Mouse (Mus musculus) liver, embryonic 14.5 days (tissue): ENCODE results near the gene Klhdc8b. TPM values are rescaled to one million over a fixed set of nuclear protein-coding genes. Genes with fewer than 3 reads are reported as not detected.

Experiments
- ATAC-seq: fragments of 200-750 bp; cut with Nextera tagmentation; 2 replicates; pipeline ENCODE4 v1.8.0; 2017; ENCODE audit warnings: moderate number of reproducible peaks, mild to moderate bottlenecking, moderate library complexity; ENCODE audit not compliant: insufficient read depth
- DNase-seq, 3 experiments: peaks; one replicate each; pipeline ENCODE4 v3.0.0-alpha.2; 2012 to 2013; ENCODE audit warnings: low read depth in 3 of 3, low spot score in 3 of 3
- H3K27ac ChIP-seq: fragments of 300-500 bp; sonication (generic); 2 replicates; pipeline ENCODE4 v1.5.1; 2014; ENCODE audit warnings: moderate library complexity, mild to moderate bottlenecking, control low read depth, inconsistent platforms
- H3K27me3 ChIP-seq: fragments of 300-500 bp; sonication (generic); 2 replicates; pipeline ENCODE4 v1.6.1; 2014; ENCODE audit warnings: mild to moderate bottlenecking, low read length, moderate library complexity; ENCODE audit not compliant: control insufficient read depth, insufficient read depth
- H3K36me3 ChIP-seq: fragments of 300-500 bp; sonication (generic); replicated peaks from 2 replicates; pipeline ENCODE4 v1.6.1; 2014; ENCODE audit warnings: low read depth; ENCODE audit not compliant: control insufficient read depth, insufficient read depth
- H3K4me1 ChIP-seq, 2 experiments: fragments of 200-500 bp in 1 of 2; fragments of 300-500 bp in 1 of 2; sonication (generic) in 1 of 2; replicated peaks; 2 replicates each; pipeline ENCODE4 v1.6.1; 2012 to 2014; ENCODE audit warnings: antibody characterized with exemption in 1 of 2, inconsistent platforms in 1 of 2, low read length in 1 of 2; ENCODE audit not compliant: control insufficient read depth in 2 of 2, insufficient read depth in 2 of 2
- H3K4me2 ChIP-seq: fragments of 300-500 bp; sonication (generic); 2 replicates; pipeline ENCODE4 v1.6.1; 2014; ENCODE audit warnings: low read depth, mild to moderate bottlenecking, control low read depth, moderate library complexity
- H3K4me3 ChIP-seq, 2 experiments: fragments of 200-500 bp in 1 of 2; fragments of 300-500 bp in 1 of 2; sonication (generic) in 1 of 2; 2 replicates each; pipeline ENCODE4 v1.5.1; 2012 to 2014; ENCODE audit warnings: low read depth in 2 of 2, low read length in 2 of 2, mild to moderate bottlenecking in 2 of 2, control low read depth in 1 of 2, inconsistent platforms in 1 of 2, moderate library complexity in 1 of 2; ENCODE audit not compliant: insufficient read depth in 1 of 2
- H3K9ac ChIP-seq: fragments of 300-500 bp; sonication (generic); replicated peaks from 2 replicates; pipeline ENCODE4 v1.6.1; 2014; ENCODE audit warnings: mild to moderate bottlenecking, control low read depth, moderate library complexity
- H3K9me3 ChIP-seq: fragments of 300-500 bp; sonication (generic); 2 replicates; pipeline ENCODE4 v1.6.1; 2016; ENCODE audit warnings: low read length, mixed read lengths; ENCODE audit not compliant: control insufficient read depth
- CTCF ChIP-seq: IDR thresholded peaks from 2 replicates; pipeline ENCODE4 v1.5.1; 2016; ENCODE audit warnings: antibody characterized with exemption, low read depth, control low read depth
- EP300 ChIP-seq: IDR thresholded peaks from 2 replicates; pipeline ENCODE4 v1.6.1; 2016; ENCODE audit warnings: antibody characterized with exemption, low read depth
- WGBS: fragments of 180-500 bp; shearing (Covaris S2); extraction: QIAGEN DNeasy Blood & Tissue Kit; methylation state at CpG from one replicate; pipeline ENCODE4 v1.1.7; 2014; ENCODE audit not compliant: insufficient replicate concordance; 5-methylcytosine and 5-hydroxymethylcytosine counted together
- polyA plus RNA-seq, 2 experiments: library from polyadenylated mRNA; depleted of rRNA in 1 of 2; stranded (reverse) in 1 of 2; unstranded in 1 of 2; fragments of >200 nt; fragmentation: Nextera tagmentation in 1 of 2; extraction: Ambion mirVana in 1 of 2; gene quantifications; 2 replicates each; pipeline versions ENCODE4 v1.2.1 to v1.2.3; 2012 to 2014

The Klhdc8b gene
- polyA plus RNA-seq, 2 experiments = 6.9 to 13.1 TPM

DNA sequence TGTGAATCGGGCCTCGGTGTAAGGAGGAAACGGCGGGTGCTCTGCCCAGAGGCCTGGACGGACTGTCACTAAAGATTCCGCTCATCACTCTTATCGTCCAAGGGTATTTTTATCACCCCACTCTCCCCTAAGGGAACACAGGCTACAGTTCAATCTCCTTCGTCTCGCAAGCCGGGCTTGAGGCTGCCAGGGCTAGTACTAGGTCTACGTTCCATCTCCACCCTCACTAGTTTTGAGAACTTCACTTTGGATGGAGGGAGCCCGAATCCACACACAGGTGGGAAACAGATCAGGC lies 29.9 kb upstream of the Klhdc8b start:
- H3K4me2 ChIP-seq = peak overlapping the region; percentile 90
- WGBS = 3% methylated on average over 12 of the region's 12 CpGs
- peak overlapping the region; percentile 77 to 82 for H3K4me3 ChIP-seq
- H3K27me3 ChIP-seq = no peaks in the 10 kb centered on the region
- no peak for DNase-seq
- ATAC-seq = no peak
- peak overlapping the region; percentile 82 for H3K27ac ChIP-seq
- peak overlapping the region; percentile 86 for H3K9ac ChIP-seq
- H3K4me1 ChIP-seq = peaks cover 7 to 8% of the 10 kb centered on the region in 2 experiments
- no peaks in the 10 kb centered on the region for H3K9me3 ChIP-seq
- peaks cover 39% of the 10 kb centered on the region for H3K36me3 ChIP-seq
- no peak for TF ChIP-seq EP300
- TF ChIP-seq CTCF = no peak

DNA sequence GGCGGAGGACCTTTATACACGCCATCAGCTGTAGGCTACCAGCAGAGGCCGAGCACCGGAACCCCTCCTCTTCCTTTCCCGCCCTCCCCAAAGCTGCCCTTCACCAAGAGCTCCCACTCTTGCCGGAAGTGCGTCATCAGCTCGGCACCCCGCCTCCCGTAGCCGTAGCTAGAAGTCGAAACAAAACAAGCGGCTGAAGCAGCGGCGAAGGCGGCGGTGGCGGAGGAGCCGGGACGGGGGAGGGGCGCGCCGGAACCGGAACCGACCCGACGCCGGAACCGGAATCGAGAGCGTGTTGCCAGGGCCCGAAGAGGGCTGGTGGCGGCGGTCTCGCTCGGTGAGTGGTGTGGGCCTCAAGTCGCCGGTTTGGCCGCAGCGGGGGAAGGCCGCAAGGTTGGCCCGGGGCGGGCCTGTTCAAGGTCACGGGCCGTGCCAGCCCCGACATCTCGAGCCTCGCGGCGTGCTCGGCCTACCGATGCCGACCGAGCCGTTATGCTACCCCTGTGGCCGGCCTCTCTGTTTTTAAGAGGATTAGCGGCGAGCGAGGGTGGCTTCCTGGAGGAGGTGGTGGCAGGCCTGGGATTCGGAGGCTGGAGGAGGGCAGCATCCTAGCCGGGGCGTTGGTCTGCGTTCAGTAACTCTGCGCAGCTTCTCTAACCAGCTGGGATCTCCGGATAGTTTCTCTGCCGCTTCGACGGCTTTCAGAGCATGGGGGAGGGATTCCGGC lies 29.3 kb upstream of the Klhdc8b start, which contains the start of gene Usp19:
Gene Usp19, plus strand, starts transcription at position 44 of the 727 bp plus-strand sequence.
- peak within 1 kb of the TSS; percentile 82 for H3K27ac ChIP-seq
- H3K9me3 ChIP-seq = no peaks in the 10 kb centered on the region
- TF ChIP-seq CTCF (0 out of 2 replicates have a peak, but pooled peaks have one; percentile 3), EP300 (no peak)
- WGBS = 1% methylated on average over 69 of the region's 69 CpGs
- peak; percentile 91 for ATAC-seq
- H3K9ac ChIP-seq = peak within 1 kb of the TSS; percentile 86
- H3K4me1 ChIP-seq = peaks cover 7 to 8% of the 10 kb centered on the region in 2 experiments
- H3K27me3 ChIP-seq = no peaks in the 10 kb centered on the region
- H3K4me3 ChIP-seq = peak within 1 kb of the TSS; percentile 77 to 82
- peak within 1 kb of the TSS; percentile 90 for H3K4me2 ChIP-seq
- DNase-seq = peak; percentile 90 to 91 (median 91)
- peaks cover 34% of the 10 kb centered on the region for H3K36me3 ChIP-seq

DNA sequence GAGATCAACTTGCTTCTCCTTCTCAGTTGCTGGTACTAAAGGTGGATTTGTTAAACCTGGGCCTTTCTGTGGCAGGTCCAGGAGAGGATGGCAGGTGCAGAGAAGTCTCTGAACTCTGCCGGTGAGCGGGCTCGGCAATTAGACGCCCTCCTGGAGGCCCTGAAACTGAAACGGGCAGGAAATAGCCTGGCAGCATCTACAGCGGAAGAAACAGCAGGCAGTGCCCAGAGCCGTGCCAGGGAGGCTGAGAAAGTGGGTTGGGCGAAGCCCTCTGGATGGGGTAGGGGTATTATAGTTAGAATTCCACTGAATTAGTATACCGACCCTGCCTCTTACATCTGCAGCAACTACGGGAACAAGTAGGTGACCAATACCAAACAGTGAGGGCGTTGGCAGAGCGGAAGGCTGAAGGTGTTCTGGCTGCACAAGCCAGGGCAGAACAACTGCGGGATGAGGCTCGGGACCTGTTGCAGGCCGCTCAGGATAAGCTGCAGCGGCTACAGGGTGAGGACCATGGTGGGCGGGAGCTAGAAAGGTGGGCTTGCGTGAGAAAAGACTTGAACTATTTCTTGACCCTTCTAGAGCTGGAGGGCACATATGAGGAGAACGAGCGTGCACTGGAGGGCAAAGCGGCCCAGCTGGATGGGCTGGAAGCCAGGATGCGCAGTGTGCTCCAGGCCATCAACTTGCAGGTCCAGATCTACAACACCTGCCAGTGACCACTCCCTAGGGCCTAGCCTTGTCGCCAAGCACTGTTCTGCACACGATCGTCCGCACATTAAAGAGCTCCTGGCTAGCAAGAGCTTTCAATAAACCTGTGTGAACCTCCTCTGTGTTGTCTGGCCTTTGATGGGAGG lies 28.5 kb upstream of the Klhdc8b start:
- Histone ChIP-seq H3K27me3 (no peaks in the 10 kb centered on the region), H3K4me1 (peaks cover 7 to 8% of the 10 kb centered on the region in 2 experiments), H3K4me3 (peak overlapping the region; percentile 77 to 82), H3K27ac (peak overlapping the region; percentile 82), H3K9ac (peak overlapping the region; percentile 86), H3K4me2 (peak overlapping the region; percentile 90), H3K9me3 (no peaks in the 10 kb centered on the region), H3K36me3 (peaks cover 26% of the 10 kb centered on the region)
- TF ChIP-seq CTCF = no peak
- no peak for TF ChIP-seq EP300
- no peak for ATAC-seq
- WGBS = 67% methylated on average over 26 of the region's 26 CpGs
- no peak for DNase-seq

DNA sequence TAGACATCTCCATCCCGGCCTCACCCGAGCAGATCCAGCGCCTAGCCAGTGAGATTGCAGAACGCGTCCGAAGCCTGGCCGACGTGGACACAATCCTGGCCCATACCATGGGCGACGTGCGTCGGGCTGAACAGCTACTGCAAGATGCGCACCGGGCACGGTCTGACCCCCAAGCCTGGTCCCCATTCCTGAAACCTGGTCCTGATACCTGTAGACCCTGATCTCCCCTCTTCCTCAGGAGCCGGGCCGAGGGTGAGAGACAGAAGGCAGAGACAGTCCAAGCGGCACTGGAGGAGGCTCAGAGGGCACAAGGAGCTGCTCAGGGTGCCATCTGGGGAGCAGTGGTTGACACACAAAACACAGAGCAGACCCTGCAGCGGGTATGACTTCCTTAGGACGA lies 27.8 kb upstream of the Klhdc8b start:
- peaks cover 19% of the 10 kb centered on the region for H3K36me3 ChIP-seq
- peaks cover 7 to 8% of the 10 kb centered on the region in 2 experiments for H3K4me1 ChIP-seq
- TF ChIP-seq EP300 = no peak
- TF ChIP-seq CTCF = no peak
- 88% methylated on average over 20 of the region's 20 CpGs for WGBS
- no peaks in the 10 kb centered on the region for H3K9me3 ChIP-seq
- ATAC-seq (no peak), DNase-seq (no peak)
- no peak overlapping the region for H3K4me3 ChIP-seq
- no peaks in the 10 kb centered on the region for H3K27me3 ChIP-seq
- H3K27ac ChIP-seq = no peak overlapping the region
- no peak overlapping the region for H3K4me2 ChIP-seq
- no peak overlapping the region for H3K9ac ChIP-seq

DNA sequence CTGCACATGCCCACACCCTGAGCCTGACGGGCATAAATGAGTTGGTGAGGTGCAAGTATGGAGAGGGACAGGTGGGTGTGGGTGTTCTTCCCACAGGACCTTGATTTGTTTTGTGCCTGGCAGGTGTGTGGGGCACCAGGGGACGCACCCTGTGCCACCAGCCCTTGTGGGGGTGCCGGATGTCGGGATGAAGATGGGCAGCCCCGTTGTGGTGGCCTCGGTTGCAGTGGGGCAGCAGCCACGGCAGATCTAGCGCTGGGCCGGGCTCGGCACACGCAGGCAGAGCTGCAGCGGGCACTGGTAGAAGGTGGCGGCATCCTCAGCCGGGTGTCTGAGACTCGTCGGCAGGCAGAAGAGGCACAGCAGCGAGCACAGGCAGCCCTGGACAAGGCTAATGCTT lies 27.0 kb upstream of the Klhdc8b start:
- WGBS = 84% methylated on average over 17 of the region's 17 CpGs
- peaks cover 7 to 8% of the 10 kb centered on the region in 2 experiments for H3K4me1 ChIP-seq
- no peak overlapping the region for H3K27ac ChIP-seq
- no peak overlapping the region for H3K4me3 ChIP-seq
- H3K4me2 ChIP-seq = no peak overlapping the region
- no peak for ATAC-seq
- H3K9me3 ChIP-seq = no peaks in the 10 kb centered on the region
- no peak for DNase-seq
- TF ChIP-seq CTCF (no peak), EP300 (no peak)
- no peaks in the 10 kb centered on the region for H3K27me3 ChIP-seq
- H3K36me3 ChIP-seq = peaks cover 11% of the 10 kb centered on the region
- H3K9ac ChIP-seq = no peak overlapping the region
